Comparison of ENCODE assay signal across 18 mouse cellular contexts in genomic region chr5:112081006-112081405, GRCm38 (mm10).
"Had no signal": no experiment of that assay in that cellular context is flagged by ENCODE, and none has a peak within 500 bp of the region (broad histone marks: within the 10 kb centered on the region; RNA-seq: fewer than 3 reads in every experiment).

No protein-coding gene starts in this region.

- H3K4me2 ChIP-seq: liver, embryonic 13.5 days; liver, embryonic 15.5 days; lung, embryonic 15.5 days; midbrain, embryonic 11.5 days; midbrain, embryonic 13.5 days; midbrain, embryonic 15.5 days; neural tube, embryonic 12.5 days; stomach, embryonic 15.5 days had no signal

- H3K27me3 ChIP-seq: liver, embryonic 13.5 days; liver, embryonic 15.5 days; lung, embryonic 15.5 days; midbrain, embryonic 13.5 days; midbrain, embryonic 15.5 days; neural tube, embryonic 12.5 days; stomach, embryonic 15.5 days had no signal

- H3K9ac ChIP-seq: liver, embryonic 13.5 days; liver, embryonic 15.5 days; liver, postnatal 0 days; lung, embryonic 15.5 days; midbrain, embryonic 13.5 days; midbrain, embryonic 15.5 days; neural tube, embryonic 12.5 days; stomach, embryonic 15.5 days had no signal

- H3K36me3 ChIP-seq: liver, embryonic 13.5 days; liver, embryonic 15.5 days; lung, embryonic 15.5 days; midbrain, embryonic 13.5 days; midbrain, embryonic 15.5 days; neural tube, embryonic 12.5 days; stomach, embryonic 15.5 days had no signal

- DNase-seq: liver, embryonic 13.5 days; liver, postnatal 0 days; lung, adult 2 months; lung, postnatal 14 days; lung, postnatal 36 days; thymus, adult 2 months; thymus, postnatal 36 days had no signal

- ATAC-seq: liver, postnatal 0 days; lung, postnatal 0 days; midbrain, embryonic 13.5 days; midbrain, embryonic 15.5 days had no signal

- H3K4me1 ChIP-seq: liver, embryonic 13.5 days; liver, embryonic 15.5 days; lung, embryonic 15.5 days; megakaryocyte, embryonic 14.5 days; stomach, embryonic 15.5 days had no signal

- H3K9me3 ChIP-seq: lung, embryonic 15.5 days; midbrain, embryonic 13.5 days; midbrain, embryonic 15.5 days; stomach, embryonic 15.5 days had no signal

- H3K27ac ChIP-seq: liver, embryonic 13.5 days; liver, embryonic 15.5 days; lung, embryonic 15.5 days; macrophage; midbrain, embryonic 13.5 days; midbrain, embryonic 15.5 days; neural tube, embryonic 12.5 days; stomach, embryonic 15.5 days; stomach, postnatal 0 days had no signal

- H3K4me3 ChIP-seq: liver, embryonic 13.5 days; liver, embryonic 15.5 days; lung, embryonic 15.5 days; megakaryocyte, embryonic 14.5 days; midbrain, embryonic 13.5 days; midbrain, embryonic 15.5 days; neural tube, embryonic 12.5 days; stomach, embryonic 15.5 days had no signal
